Mouse (Mus musculus): ENCODE results near the gene Wdr12.
"Not testable (repeated sequence)": the region's sequence is repeated elsewhere in the genome, so short reads cannot be mapped to it uniquely, and the experiment has no call there.

Gene Wdr12

GRCm38 (mm10) chr1:60098024-60098781 is at the start of gene Wdr12, which contains the start of gene Carf:
Wdr12 (minus strand) TSS chr1:60098645.
Carf (plus strand) TSS chr1:60098247.
- DNase-seq (ENCODE audit: low spot score) = peak; percentile 95

DNA sequence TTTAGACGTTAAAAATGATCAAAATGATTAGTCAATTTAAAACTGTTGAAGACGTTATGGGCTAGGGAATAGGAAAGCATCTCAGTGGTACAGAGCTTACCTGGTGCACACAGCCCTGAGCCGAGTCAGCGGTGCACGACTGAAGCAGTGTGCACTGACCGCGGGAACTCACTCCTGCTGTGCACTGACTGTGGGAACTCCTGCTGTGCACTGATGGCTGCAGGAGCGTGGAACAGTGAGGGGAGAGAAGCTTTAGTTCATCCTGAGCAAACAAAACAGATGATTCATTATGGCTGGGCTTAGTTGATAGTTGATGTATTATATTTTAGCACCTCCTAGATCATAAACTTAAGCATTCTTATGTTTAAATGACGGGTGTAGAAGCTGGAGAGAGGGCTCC is 38.9 kb upstream of the Wdr12 start:
- no peak for DNase-seq (ENCODE audit: low spot score)

DNA sequence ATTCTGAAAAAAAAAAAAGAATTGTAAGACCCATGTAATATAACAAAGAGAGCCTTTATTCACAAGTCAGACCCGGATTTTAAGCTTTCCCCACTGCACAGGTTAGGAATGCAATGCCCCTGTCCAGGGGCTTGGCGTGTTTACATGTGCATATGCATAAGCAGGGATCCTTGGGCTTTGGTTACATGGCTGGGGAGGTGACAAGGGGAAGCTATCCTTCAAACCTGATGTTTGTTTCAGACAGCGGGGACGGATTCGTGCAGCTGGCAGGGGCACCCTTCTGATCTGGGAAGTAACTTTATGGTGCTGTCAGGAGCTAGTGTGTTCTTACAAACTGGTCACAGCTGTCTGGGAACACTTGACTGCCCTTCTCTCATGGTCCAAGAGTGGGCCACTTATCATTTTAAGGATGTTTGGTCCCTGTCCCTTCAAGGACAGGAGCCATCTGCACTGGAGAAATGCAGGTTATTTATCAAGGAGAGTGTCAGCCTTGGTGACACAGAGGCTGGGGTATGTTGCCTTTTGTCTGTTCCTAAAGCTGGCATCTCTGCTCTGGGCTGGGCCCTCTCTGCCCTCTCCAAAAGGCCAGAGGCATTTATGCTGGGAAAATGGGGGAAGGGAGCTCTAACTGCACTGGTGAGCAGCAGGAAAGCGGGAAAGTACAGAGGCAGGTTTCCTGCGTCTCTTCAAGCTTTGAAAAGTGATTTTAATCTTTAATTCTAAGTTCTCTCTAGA is 19.4 kb upstream of the Wdr12 start:
- DNase-seq (ENCODE audit: low spot score) = no peak

DNA sequence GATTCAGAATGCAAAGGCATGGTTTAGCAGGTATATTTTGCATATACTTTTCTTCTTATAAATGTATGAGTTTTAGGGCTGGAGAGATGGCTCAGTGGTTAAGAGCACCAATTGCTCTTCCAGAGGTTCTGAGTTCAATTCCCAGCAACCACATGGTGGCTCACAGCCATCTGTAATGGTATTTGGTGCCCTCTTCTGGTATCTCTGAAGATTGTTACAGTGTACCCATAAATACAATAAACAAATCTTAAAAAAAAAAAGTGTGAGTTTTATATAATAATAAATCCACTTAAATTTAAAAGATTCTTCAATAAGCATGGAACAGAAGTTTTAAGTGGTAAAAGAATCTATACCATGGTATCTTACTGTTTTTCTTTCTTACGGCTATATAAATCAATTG is 6.1 kb upstream of the Wdr12 start:
- DNase-seq (ENCODE audit: low spot score) = no peak

- DNase-seq (ENCODE audit: low spot score) = no peak
These were observed 394 bp upstream of the Wdr12 start for GRCm38 (mm10) chr1:60098839-60099238.

DNA sequence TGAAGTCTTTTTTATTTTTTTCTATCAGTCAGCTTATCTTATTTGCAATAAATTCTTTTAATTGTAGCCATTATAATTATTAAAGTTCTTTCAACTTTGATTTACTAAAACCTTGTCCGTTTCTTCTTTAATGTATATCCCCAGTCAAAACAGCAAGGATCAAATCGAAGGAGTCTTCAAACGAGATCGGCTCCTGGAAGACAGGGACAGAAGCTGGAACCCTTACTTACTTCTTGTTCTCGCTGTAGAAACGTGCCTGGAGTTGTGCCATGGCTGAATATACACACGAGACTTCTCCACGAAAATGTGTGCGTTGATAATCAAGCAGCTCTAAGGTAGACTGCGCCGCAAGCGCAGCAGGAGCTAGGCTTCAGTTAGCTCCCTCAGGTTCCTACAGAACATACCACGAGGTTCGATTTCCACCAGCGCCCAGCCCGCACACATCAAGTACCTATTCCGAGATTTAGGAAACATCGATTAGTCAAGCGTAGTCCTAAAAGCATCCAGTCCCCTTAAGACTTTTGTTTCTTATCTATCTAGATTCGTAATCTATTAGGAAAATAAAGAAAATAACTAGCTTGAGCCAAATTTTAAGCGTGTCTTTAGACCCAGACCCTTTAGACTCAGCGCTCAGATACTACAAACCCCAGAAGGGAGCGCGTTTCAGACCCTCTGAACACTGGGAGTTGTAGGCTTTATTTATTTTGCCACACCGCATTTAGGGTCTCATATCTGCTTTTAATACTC is 995 bp downstream of the Wdr12 start:
- peak; percentile 58 for DNase-seq (ENCODE audit: low spot score)

GRCm38 (mm10) chr1:60096572-60097276 is 1.7 kb downstream of the Wdr12 start:
- DNase-seq (ENCODE audit: low spot score) = no peak

DNA sequence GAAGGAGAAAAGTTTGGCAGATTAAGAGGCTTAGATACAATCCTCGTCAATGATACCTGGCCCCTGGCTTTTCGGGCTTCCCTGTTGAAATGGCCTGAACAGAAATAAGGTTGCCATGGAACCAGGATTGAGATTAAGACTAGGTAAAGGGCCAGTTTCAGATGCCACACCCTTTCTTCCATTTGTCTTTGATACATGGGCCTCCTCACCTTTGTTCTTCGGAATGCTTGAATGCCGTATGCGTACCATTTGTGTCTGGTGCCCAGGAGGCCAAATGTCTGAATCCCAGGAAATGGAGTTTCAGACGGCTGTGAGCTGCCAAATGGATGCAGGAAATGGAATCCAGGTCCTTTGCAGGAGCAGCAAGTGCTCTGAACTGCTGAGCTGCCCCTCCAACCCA is 22.0 kb downstream of the Wdr12 start:
- no peak for DNase-seq (ENCODE audit: low spot score)

DNA sequence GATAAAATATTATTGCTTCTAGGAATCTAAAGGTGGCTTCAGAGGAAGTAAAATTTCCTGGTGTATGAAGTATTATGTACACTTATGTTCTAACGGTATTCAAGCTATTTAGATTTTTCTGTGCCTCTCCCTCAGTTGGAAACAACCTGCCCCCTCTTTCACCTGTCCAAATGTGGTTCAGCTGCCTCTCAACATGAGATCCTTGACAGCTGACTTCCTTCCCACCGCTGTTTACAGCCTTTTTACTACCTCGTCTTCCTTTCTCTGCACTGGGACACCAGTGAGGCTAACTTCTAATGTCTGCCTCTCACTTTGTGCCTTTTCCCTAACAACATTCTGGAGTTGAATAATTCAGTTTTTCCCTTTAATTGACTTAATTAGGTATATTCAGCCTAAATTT is 22.9 kb downstream of the Wdr12 start:
- DNase-seq (ENCODE audit: low spot score) = no peak

- no peak for DNase-seq (ENCODE audit: low spot score)
These were observed 23.5 kb downstream of the Wdr12 start for GRCm38 (mm10) chr1:60074935-60075334.

GRCm38 (mm10) chr1:60070725-60071124 is 27.7 kb downstream of the Wdr12 start:
- DNase-seq (ENCODE audit: low spot score) = not testable (repeated sequence)

GRCm38 (mm10) chr1:60056310-60056709 is 42.1 kb downstream of the Wdr12 start:
- DNase-seq (ENCODE audit: low spot score) = no peak

DNA sequence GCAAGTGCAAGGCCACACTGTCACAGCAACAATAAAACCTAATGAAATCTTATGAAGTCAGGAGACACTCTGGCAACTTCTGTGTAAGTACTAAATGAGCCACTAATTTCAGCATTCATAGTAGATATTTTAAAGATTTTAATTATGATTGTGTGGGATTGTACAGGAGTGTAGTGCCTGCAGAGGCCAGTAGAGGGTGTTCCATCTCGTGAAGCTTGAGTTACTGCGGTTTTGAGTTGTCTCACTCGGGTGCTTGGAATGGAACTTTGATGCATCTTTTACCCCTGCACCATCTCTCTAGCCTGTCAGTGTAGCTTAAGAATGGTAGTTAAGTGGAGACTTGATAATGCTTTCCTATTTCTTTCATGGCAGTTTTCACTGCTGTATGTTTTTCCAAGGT is 43.8 kb downstream of the Wdr12 start:
- no peak for DNase-seq (ENCODE audit: low spot score)

DNA sequence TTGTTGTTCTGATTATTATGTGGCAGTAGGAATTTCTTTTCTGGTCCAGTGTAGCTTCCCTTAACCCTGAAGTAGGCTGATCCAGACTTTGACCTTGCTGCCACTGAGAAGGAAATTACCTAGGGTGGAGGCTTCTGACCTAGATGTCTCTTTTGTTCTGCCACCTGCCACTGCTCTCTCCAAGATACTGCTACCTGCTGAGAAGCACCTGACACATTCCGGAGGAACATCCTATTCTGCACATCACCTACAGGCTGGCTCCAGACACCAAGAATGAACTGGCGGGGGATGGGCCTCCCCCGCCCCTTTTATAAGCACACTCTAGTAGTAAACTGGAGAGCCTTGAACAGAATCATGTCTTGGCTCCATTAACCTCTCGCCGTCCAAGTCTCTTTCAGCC is 51.0 kb downstream of the Wdr12 start:
- DNase-seq (ENCODE audit: low spot score) = not testable (repeated sequence)

DNA sequence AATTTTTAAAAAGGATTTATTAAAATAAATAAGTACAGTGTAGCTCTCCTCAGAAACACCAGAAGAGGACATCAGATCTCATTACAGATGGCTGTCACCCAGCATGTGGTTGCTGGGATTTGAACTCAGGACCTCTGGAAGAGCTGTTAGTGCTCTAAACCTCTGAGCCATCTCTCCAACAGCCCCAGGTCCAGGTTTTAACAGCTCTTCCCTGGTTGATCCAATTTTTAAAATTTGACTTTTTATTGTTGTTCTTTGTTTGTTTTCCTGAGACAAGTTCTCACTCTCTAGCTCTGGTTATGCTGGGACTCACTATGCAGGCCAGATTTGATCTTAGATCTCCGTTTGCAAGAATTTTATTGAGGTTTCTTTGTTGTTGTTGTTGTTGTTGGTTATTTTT is 53.9 kb downstream of the Wdr12 start:
- DNase-seq (ENCODE audit: low spot score) = no peak

DNA sequence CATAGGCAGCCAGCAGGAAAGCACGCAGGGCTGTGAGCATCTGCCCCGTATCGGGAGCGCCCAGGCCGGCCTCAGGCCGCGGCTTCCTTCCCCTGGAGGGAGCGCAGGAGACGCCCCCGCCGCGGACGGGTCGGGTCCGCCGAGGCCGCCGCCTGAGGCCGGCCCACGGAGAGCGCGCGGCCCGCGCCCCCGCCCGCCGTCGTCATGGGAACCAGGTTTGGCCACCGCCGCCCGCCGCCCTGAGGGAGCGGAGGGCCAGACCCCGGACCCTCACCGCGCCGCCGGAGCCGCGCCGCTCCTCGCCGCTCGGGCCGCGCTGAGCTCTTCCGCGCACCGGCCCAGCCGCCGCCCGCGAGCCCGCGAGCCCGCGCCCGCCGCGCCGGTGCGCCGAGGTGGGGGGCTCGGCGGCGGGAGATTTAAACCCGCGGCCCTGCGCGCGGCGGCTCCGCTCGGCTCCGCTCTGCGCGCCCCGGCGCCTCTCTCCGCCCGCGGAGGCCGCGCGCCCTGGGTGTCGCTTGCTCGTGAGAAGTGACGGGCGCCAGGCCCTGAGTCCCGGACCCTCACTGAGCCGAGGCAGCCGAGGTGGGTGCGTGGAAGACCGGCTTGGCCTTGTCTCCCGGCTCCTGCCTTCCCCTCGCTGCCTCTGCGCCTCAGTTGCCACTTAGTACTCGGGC is 55.5 kb downstream of the Wdr12 start, which contains the start of gene Ica1l:
Gene Ica1l (minus strand): TSS at position 389 of the 674 bp plus-strand sequence.
- peak; percentile 70 for DNase-seq (ENCODE audit: low spot score)

DNA sequence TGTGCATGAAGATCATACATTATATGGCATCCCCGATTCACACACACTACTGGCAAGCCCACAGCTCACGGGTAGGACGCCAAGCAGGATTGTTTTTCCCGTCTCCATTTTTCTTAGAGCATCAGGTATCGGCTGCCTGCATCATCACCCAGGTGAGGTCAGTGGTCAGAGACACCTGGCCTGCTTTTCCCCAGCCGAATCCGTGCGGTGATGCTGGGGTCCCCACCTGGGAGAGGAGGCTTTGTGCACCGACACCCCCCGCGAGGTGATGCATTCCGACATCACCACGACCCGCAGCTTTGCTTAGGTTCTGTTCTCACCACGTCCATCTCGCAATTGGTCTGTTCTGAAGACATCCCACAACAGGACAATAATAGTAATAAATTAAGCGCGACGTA is 56.0 kb downstream of the Wdr12 start:
- DNase-seq (ENCODE audit: low spot score) = peak; percentile 6

- no peak for DNase-seq (ENCODE audit: low spot score)
These were observed 63.4 kb downstream of the Wdr12 start for GRCm38 (mm10) chr1:60035044-60035443.
